Mouse (Mus musculus): ENCODE data around the gene Dpep1. TPM values are rescaled to one million over a fixed set of nuclear protein-coding genes. Genes with fewer than 3 reads are reported as not detected.

Gene Dpep1
- total RNA-seq, 2 experiments from 2014 or later, result not detected

DNA sequence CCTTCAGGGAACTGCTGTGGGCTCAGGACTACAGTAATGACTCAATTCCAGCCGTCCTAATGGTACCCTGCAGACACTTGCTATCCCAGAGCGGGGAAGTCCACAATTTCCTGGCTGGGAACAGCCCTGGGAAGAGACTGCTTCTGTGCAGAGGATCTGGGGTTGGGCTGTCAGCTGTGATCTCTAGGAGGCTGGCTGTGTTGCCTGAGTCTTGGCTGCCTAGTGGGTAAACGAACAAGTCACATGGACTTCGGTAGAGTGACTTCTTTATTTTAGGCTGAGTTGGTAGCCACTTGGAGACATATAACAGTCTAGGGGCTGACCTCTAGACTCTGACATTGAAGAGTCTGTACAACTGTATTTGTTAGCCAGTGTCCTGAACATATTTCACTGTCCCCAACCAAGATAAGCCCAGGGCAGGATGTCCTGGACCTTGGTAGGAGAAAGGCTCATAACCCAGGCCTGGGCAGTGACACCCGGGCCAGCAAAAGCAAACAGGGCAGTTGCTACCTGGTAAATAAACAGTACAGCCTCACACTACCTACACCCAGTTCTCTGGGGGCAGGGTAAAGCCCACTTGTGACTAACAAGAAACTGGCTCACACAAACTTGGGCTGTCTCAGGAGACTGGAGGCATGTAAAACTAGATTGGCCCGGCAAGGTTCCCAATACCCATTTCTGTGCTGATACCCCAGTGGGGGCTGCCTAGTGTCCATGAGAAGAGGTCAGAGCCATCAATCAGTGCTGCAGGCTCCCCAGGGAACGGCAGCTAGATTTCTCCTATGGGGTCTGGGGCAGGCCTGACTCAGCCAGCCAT is 56.3 kb downstream of the Dpep1 start:
- no peak for DNase-seq (ENCODE audit: low spot score in 2 of 2)
- intact Hi-C loops (cut with DNase I), result no loop called here

DNA sequence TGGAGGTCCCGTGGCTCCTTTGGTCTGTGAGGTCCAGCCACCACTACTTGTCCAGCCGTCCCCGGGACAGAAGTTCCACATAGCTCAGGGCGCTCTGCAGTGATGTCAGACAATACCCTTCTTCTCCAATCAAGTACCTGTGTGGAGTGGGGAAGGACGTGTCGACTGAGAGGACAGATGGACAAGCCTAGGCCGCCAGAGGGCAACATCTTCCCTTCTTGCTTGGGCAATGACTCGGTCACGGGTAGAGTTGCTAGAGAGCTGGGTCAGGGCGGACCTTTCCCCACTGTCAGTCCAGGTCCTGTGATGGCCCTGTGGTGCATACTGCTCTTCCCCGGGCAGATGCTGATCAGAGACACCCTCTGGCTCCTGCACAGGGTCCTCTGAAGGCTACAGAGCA is 57.0 kb downstream of the Dpep1 start:
- intact Hi-C loops (cut with DNase I), result no loop called here

GRCm38 (mm10) chr8:123244382-123244781 is 58.3 kb downstream of the Dpep1 start:
- DNase-seq (ENCODE audit: low spot score in 2 of 2), result no peak
- intact Hi-C loops (cut with DNase I), result no loop called here

More for the DNA sequence above, 57.0 kb downstream of the Dpep1 start:
- no peak for DNase-seq (ENCODE audit: low spot score in 2 of 2)

DNA sequence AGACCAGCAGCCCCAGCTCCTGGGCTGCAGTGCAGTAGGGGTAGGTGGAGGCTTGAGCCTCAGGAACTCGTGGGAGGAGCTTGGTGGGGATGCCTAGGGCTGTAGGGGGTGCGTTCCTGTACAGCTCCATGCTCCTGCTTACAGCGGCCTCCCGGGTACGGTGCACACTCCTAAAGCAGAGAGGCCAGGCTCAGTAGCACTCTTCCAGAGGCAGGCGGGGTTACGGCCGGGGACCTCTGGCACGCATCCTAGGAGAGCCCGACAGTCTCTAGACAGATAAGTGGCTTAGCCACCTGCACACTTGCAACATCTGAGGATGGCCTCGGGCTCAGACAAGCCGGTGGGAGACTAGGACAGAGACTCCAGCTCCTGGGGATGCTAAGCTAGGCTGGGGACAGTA is 59.5 kb downstream of the Dpep1 start:
- intact Hi-C loops (cut with DNase I), result no loop called here
- no peak for DNase-seq (ENCODE audit: low spot score in 2 of 2)

DNA sequence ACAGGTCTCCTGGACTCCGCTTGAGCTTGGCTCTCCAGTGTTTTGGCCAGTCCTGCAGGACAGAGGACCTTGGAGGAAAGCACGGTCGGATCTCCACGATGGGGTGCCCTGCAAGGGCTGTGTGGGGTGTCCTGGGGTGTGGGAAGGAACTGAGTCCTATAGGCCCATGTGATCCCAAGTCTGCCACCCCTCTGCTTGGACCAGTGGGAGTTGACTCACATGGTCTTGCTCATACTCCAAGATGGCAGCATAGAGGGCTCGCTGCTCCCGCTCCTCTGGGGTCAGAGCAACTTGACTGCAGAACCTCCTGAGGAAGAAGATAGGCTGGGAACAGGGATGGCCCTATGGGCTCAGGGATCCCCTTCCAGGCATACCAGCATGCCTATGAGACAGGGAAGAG is 61.7 kb downstream of the Dpep1 start:
- intact Hi-C loops (cut with DNase I), result no loop called here
- DNase-seq (ENCODE audit: low spot score in 2 of 2), result no peak

- DNase-seq (ENCODE audit: low spot score in 2 of 2), result no peak
- intact Hi-C loops (cut with DNase I), result no loop called here
These were observed 62.6 kb downstream of the Dpep1 start for GRCm38 (mm10) chr8:123248596-123248995.

GRCm38 (mm10) chr8:123250940-123251339 is 64.9 kb downstream of the Dpep1 start:
- no peak for DNase-seq (ENCODE audit: low spot score in 2 of 2)

More at GRCm38 (mm10) chr8:123250940-123251339, 64.9 kb downstream of the Dpep1 start:
- intact Hi-C loops (cut with DNase I), result loop anchor here (5.0 kb wide), 1 partner anchor 121 kb away; the partner anchor contains the start of gene Tcf25

Other genes starting within 250 kb of the Dpep1 start
- 100 to 1,000 TPM; 147 to 152 TPM for gene Ankrd11, start 144.0 kb upstream of the Dpep1 start, total RNA-seq (2021)
- 10 to 100 TPM; 64.3 to 68.6 TPM for gene Spg7, start 123.3 kb upstream of the Dpep1 start, total RNA-seq (2021)
- 100 to 1,000 TPM; 350 to 359 TPM for gene Rpl13, start 83.9 kb upstream of the Dpep1 start, total RNA-seq (2021)
- gene Cpne7, start 68.9 kb upstream of the Dpep1 start, total RNA-seq (2021), result 10 to 100 TPM; 47.5 to 62.6 TPM
- not detected for gene Sult5a1, start 27.9 kb upstream of the Dpep1 start, total RNA-seq (2021)
- gene Chmp1a, start 26.5 kb downstream of the Dpep1 start, total RNA-seq (2021), result 10 to 100 TPM; 89.9 to 92.8 TPM
- 1 to 10 TPM; 7.3 to 8.5 TPM for gene Spata33, start 26.6 kb downstream of the Dpep1 start, total RNA-seq (2021)
- gene Cdk10, start 38.6 kb downstream of the Dpep1 start, total RNA-seq (2021), result 10 to 100 TPM; 83.4 to 88.0 TPM
- gene Spata2l, start 50.0 kb downstream of the Dpep1 start, total RNA-seq (2021), result 100 to 1,000 TPM; 106 to 107 TPM
- gene Zfp276, start 68.0 kb downstream of the Dpep1 start, total RNA-seq (2021), result 10 to 100 TPM; 20.6 to 23.0 TPM
- gene Vps9d1, start 68.1 kb downstream of the Dpep1 start, total RNA-seq (2021), result 10 to 100 TPM; 55.2 to 61.5 TPM
- gene Fanca, start 132.3 kb downstream of the Dpep1 start, total RNA-seq (2021), result 1 to 10 TPM; 3.2 to 3.4 TPM
- gene Spire2, start 146.5 kb downstream of the Dpep1 start, total RNA-seq (2021), result 10 to 100 TPM; 16.0 to 16.5 TPM
- 100 to 1,000 TPM; 568 to 614 TPM for gene Tcf25, start 187.5 kb downstream of the Dpep1 start, total RNA-seq (2021)
- under 1 TPM in 1 of 2 experiments, not detected in 1; 0.09 TPM for gene Mc1r, start 220.9 kb downstream of the Dpep1 start, total RNA-seq (2021)
- gene Tubb3, start 225.2 kb downstream of the Dpep1 start, total RNA-seq (2021), result 100 to 1,000 TPM; 447 to 452 TPM
- gene Def8, start 237.3 kb downstream of the Dpep1 start, total RNA-seq (2021), result 10 to 100 TPM; 67.6 to 68.8 TPM